18 mouse cellular contexts compared by ENCODE assay signal in genomic region chr11:88677350-88677749, GRCm38 (mm10). TPM values are rescaled to one million over a fixed set of nuclear protein-coding genes. Genes with fewer than 3 reads are reported as not detected.
DNase-seq lines count a peak whose midpoint lies in the region; ATAC-seq and TF ChIP-seq lines count a peak whose summit lies in the region.
"Had no signal": no experiment of that assay in that cellular context is flagged by ENCODE, and none has a peak within 500 bp of the region (broad histone marks: within the 10 kb centered on the region; RNA-seq: fewer than 3 reads in every experiment).

No protein-coding gene starts in this region.

- no peak overlapping the region for H3K4me2 ChIP-seq in kidney, embryonic 15.5 days
- no peak overlapping the region for H3K4me2 ChIP-seq in midbrain, embryonic 12.5 days (replicated peaks)
- H3K4me2 ChIP-seq in midbrain, postnatal 0 days (ENCODE audit: low read depth, low read length, poor library complexity, severe bottlenecking): no peak overlapping the region
- H3K4me2 ChIP-seq: embryonic facial prominence, embryonic 12.5 days had no signal

- no peak; the same call in 1 of the 2 replicates for ATAC-seq in kidney, embryonic 15.5 days (replicated peaks; ENCODE audit: low FRiP score)
- no peak for ATAC-seq in midbrain, embryonic 12.5 days (ENCODE audit: low FRiP score, low read depth)
- ATAC-seq in midbrain, postnatal 0 days (ENCODE audit: low FRiP score): no peak
- ATAC-seq: activated CD4-positive, CD25-positive, alpha-beta regulatory T cell, adult 4 months; forebrain, embryonic 16.5 days had no signal

- no peak overlapping the region for H3K4me3 ChIP-seq in gastrocnemius, adult 2 months
- H3K4me3 ChIP-seq in kidney, embryonic 15.5 days (replicated peaks): no peak overlapping the region
- H3K4me3 ChIP-seq in midbrain, embryonic 12.5 days: no peak overlapping the region
- no peak overlapping the region for H3K4me3 ChIP-seq in midbrain, postnatal 0 days (ENCODE audit: low read depth, low read length)
- H3K4me3 ChIP-seq: embryonic facial prominence, embryonic 12.5 days; layer of hippocampus, adult 2 months had no signal

- H3K27me3 ChIP-seq in kidney, embryonic 15.5 days: no peaks in the 10 kb centered on the region
- no peaks in the 10 kb centered on the region for H3K27me3 ChIP-seq in midbrain, embryonic 12.5 days
- H3K27me3 ChIP-seq in midbrain, postnatal 0 days (ENCODE audit: insufficient read depth, low read length): no peaks in the 10 kb centered on the region
- H3K27me3 ChIP-seq: embryonic facial prominence, embryonic 12.5 days had no signal

- WGBS in kidney, embryonic 15.5 days: 59% methylated on average over 7 of the region's 7 CpGs
- WGBS in midbrain, embryonic 12.5 days: 76% methylated on average over 7 of the region's 7 CpGs
- 53% methylated on average over 7 of the region's 7 CpGs for WGBS in midbrain, postnatal 0 days

- intact Hi-C loops in gastrocnemius, adult 2 months (cut with DNase I): no loop called here
- intact Hi-C loops in gastrocnemius, postnatal 14 days (cut with DNase I; ENCODE audit: low total_unique reads): no loop called here

- H3K9me3 ChIP-seq in kidney, embryonic 15.5 days (replicated peaks): no peaks in the 10 kb centered on the region
- no peaks in the 10 kb centered on the region for H3K9me3 ChIP-seq in midbrain, embryonic 12.5 days
- no peaks in the 10 kb centered on the region for H3K9me3 ChIP-seq in midbrain, postnatal 0 days (ENCODE audit: low read length)
- H3K9me3 ChIP-seq: embryonic facial prominence, embryonic 12.5 days; G1E had no signal

- H3K36me3 ChIP-seq in kidney, embryonic 15.5 days: peaks cover 61% of the 10 kb centered on the region
- H3K36me3 ChIP-seq in midbrain, embryonic 12.5 days: peaks cover 71% of the 10 kb centered on the region
- H3K36me3 ChIP-seq in midbrain, postnatal 0 days (ENCODE audit: insufficient read depth, low read length): peaks cover 3% of the 10 kb centered on the region; the same call in 1 of the 2 replicates

- DNase-seq in gastrocnemius, adult 2 months: no peak
- DNase-seq in gastrocnemius, postnatal 14 days: no peak
- no peak for DNase-seq in kidney, postnatal 25 days
- DNase-seq in midbrain, postnatal 0 days (ENCODE audit: low spot score): no peak
- no peak for DNase-seq in retina, postnatal 1 day
- DNase-seq in thymus, postnatal 0 days (ENCODE audit: low spot score): no peak
- DNase-seq: adrenal gland, postnatal 10 days; kidney, adult 2 months; layer of hippocampus, postnatal 36 days; liver; right cerebral cortex, postnatal 25 days had no signal

- peaks cover 46% of the 10 kb centered on the region for H3K4me1 ChIP-seq in kidney, embryonic 15.5 days
- peaks cover 47% of the 10 kb centered on the region for H3K4me1 ChIP-seq in midbrain, embryonic 12.5 days
- peaks cover 7% of the 10 kb centered on the region; the same call in 1 of the 2 replicates for H3K4me1 ChIP-seq in midbrain, postnatal 0 days (ENCODE audit: insufficient read depth, low read length)

- H3K9ac ChIP-seq in kidney, embryonic 15.5 days: no peak overlapping the region
- no peak overlapping the region for H3K9ac ChIP-seq in midbrain, embryonic 12.5 days (replicated peaks)
- no peak overlapping the region for H3K9ac ChIP-seq in midbrain, postnatal 0 days (replicated peaks; ENCODE audit: low read length, poor library complexity, severe bottlenecking)
- H3K9ac ChIP-seq: embryonic facial prominence, embryonic 12.5 days had no signal

- no peak for TF ChIP-seq CTCF in gastrocnemius, adult 2 months (IDR thresholded peaks at IDR 0.05)
- no peak for TF ChIP-seq CTCF in midbrain, postnatal 0 days (IDR thresholded peaks at IDR 0.05)

- peak overlapping the region; percentile 24 for H3K27ac ChIP-seq in gastrocnemius, adult 2 months
- 0 out of 2 replicates have a peak overlapping the region, but pooled peaks have one; percentile 22 for H3K27ac ChIP-seq in kidney, embryonic 15.5 days
- peak overlapping the region; percentile 54; the same call in 1 of the 2 replicates for H3K27ac ChIP-seq in midbrain, embryonic 12.5 days (replicated peaks)
- peak overlapping the region; percentile 26; the same call in 1 of the 2 replicates for H3K27ac ChIP-seq in midbrain, postnatal 0 days (ENCODE audit: low read depth, low read length)
- H3K27ac ChIP-seq: embryonic facial prominence, embryonic 12.5 days; layer of hippocampus, adult 2 months had no signal

RNA-seq across cellular contexts. Expression of gene Msi2, which starts 41.0 kb away (rescaled TPM):
- total RNA-seq in gastrocnemius, adult 2 months (2021): 100 to 1,000 TPM; 169 to 193 TPM
- total RNA-seq in gastrocnemius, postnatal 14 days (2021): 100 to 1,000 TPM; 156 to 165 TPM
- 29.1 and 29.3 TPM in 2 replicates for polyA plus RNA-seq in kidney, embryonic 15.5 days (2015; fragmentation: Nextera tagmentation; extraction: Ambion mirVana)
- polyA plus RNA-seq in midbrain, embryonic 12.5 days (2016; fragmentation: Nextera tagmentation; extraction: Ambion mirVana): 41.5 and 47.9 TPM in 2 replicates
- 133 and 142 TPM in 2 replicates for total RNA-seq in midbrain, postnatal 0 days (2014; rRNA removed)
- 21.6 and 26.9 TPM in 2 replicates for polyA plus RNA-seq in midbrain, postnatal 0 days (2015; fragmentation: Nextera tagmentation; extraction: Ambion mirVana)
- 13.5 and 23.0 TPM in 2 replicates for polyA plus RNA-seq in thymus, postnatal 0 days (2015; fragmentation: Nextera tagmentation; extraction: Ambion mirVana)
